Mouse (Mus musculus) bone marrow, adult 2 months (tissue): ENCODE results near the gene Pcgf3.

ENCODE experiments used
- CTCF ChIP-seq: fragments of 200-500 bp; IDR thresholded peaks from 2 replicates; pipeline ENCODE4 v1.5.1; 2011; ENCODE audit warnings: low read length, control low read depth; ENCODE audit not compliant: control insufficient read depth, insufficient read depth
- POLR2A ChIP-seq: fragments of 200-500 bp; IDR thresholded peaks from 2 replicates; pipeline ENCODE4 v1.6.1; 2011; ENCODE audit warnings: low read depth, mild to moderate bottlenecking, control low read depth, low read length, borderline replicate concordance; ENCODE audit not compliant: control insufficient read depth

GRCm38 (mm10) chr5:108473737-108474136, 12.7 kb downstream of the Pcgf3 start:
- TF ChIP-seq CTCF = no peak
- no peak for TF ChIP-seq POLR2A
